Mouse (Mus musculus) heart, postnatal 0 days (tissue): ENCODE results near the gene Spc24. TPM values are rescaled to one million over a fixed set of nuclear protein-coding genes. Genes with fewer than 3 reads are reported as not detected.
A peak's percentile ranks its signal among the peaks of the same experiment; 100 is the strongest.

ENCODE experiments used
- ATAC-seq: fragments of 200-750 bp; cut with Nextera tagmentation; 2 replicates; pipeline ENCODE4 v1.8.0; 2017; ENCODE audit warnings: low read depth, moderate number of reproducible peaks, moderate library complexity; ENCODE audit not compliant: insufficient read depth
- DNase-seq: peaks from one replicate; pipeline ENCODE4 v3.0.0-alpha.2; 2016; ENCODE audit warnings: low spot score
- H3K27ac ChIP-seq: fragments of 300-500 bp; sonication (generic); 2 replicates; pipeline ENCODE4 v1.5.1; 2014; ENCODE audit warnings: low read depth, mild to moderate bottlenecking
- H3K27me3 ChIP-seq: fragments of 300-500 bp; sonication (generic); 2 replicates; pipeline ENCODE4 v1.6.1; 2014; ENCODE audit warnings: low read length, mixed read lengths; ENCODE audit not compliant: control insufficient read depth, insufficient read depth
- H3K36me3 ChIP-seq: fragments of 300-500 bp; sonication (generic); replicated peaks from 2 replicates; pipeline ENCODE4 v1.6.1; 2014; ENCODE audit warnings: low read length, mixed read lengths; ENCODE audit not compliant: control insufficient read depth, insufficient read depth
- H3K4me1 ChIP-seq: fragments of 300-500 bp; sonication (generic); 2 replicates; pipeline ENCODE4 v1.6.1; 2014; ENCODE audit warnings: antibody characterized with exemption; ENCODE audit not compliant: control insufficient read depth, insufficient read depth
- H3K4me2 ChIP-seq: fragments of 300-500 bp; sonication (generic); 2 replicates; pipeline ENCODE4 v1.6.1; 2014; ENCODE audit warnings: low read depth, mild to moderate bottlenecking, low read length, moderate library complexity
- H3K4me3 ChIP-seq: fragments of 300-500 bp; sonication (generic); 2 replicates; pipeline ENCODE4 v1.5.1; 2014; ENCODE audit warnings: low read depth, low read length
- H3K9ac ChIP-seq: fragments of 300-500 bp; sonication (generic); replicated peaks from 2 replicates; pipeline ENCODE4 v1.6.1; 2014; ENCODE audit warnings: low read depth, low read length, mixed read lengths
- H3K9me3 ChIP-seq: fragments of 300-500 bp; sonication (generic); replicated peaks from 2 replicates; pipeline ENCODE4 v1.6.1; 2016; ENCODE audit warnings: low read length; ENCODE audit not compliant: control insufficient read depth
- CTCF ChIP-seq: IDR thresholded peaks from 2 replicates; pipeline ENCODE4 v1.5.1; 2016; ENCODE audit warnings: antibody characterized with exemption, control low read depth, low read depth
- EP300 ChIP-seq: IDR thresholded peaks from 2 replicates; pipeline ENCODE4 v1.6.1; 2016; ENCODE audit warnings: antibody characterized with exemption, low read depth
- WGBS: fragments of 180-500 bp; shearing (Covaris S2); extraction: QIAGEN DNeasy Blood & Tissue Kit; methylation state at CpG from one replicate; pipeline ENCODE4 v1.1.7; 2014; 5-methylcytosine and 5-hydroxymethylcytosine counted together
- polyA plus RNA-seq: library from polyadenylated mRNA; unstranded; fragments of >200 nt; fragmentation: Nextera tagmentation; extraction: Ambion mirVana; gene quantifications from 2 replicates; pipeline ENCODE4 v1.2.1, GENCODE M21; 2015
- total RNA-seq: library from RNA; depleted of rRNA; stranded (reverse); fragments of >200 nt; gene quantifications from 2 replicates; pipeline ENCODE4 v1.2.3, GENCODE M21; 2014; ENCODE audit warnings: low replicate concordance; rRNA removed

Gene Spc24
- total RNA-seq = 22.3 and 76.0 TPM in 2 replicates
- polyA plus RNA-seq = 35.2 and 40.3 TPM in 2 replicates

DNA sequence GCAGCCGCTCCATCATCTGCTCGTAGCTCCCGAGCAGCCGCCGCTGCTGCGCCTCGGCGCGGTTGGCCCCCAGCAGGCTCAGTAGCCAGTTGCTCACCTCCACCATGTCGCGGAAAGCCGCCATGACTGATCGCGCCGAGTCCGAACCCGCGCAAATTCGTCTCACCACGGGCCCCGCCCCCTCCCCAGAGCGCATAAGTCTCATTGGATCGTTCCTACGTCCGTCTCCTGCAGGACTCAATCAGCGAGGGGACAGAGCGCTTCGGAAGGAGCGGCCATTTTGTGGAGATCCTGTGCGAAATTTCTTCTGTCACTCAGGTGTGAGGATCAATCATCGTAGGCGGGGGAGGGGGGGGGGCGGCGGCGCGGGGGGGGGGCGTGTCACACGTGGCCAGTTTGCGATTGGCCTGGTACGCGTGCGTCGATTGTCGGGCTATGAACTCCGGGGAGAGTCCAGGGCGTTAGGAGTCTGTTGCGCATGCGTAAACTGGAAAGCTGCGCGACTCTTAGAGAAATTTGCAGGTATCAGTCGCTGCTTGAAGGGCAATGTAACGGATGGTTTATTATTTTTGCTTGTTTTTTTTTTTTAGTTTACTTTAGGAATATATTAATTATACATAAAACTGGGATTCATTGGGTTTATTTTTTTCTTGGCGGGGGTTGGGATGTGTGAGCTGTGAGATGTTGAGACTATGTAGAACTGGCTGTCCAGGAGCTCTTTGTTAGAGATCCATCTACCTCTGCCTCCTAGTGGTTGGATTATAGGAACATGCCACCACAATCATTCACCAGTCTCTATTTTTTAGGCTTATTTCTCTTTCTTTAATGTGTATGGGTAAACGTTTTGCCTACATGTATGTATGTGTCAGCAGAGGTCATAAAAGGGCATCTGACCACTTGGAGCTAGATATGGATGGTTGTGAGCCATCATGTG, at the start of gene Spc24:
Gene Spc24 (minus strand): TSS at position 149 of the 934 bp plus-strand sequence.
- Histone ChIP-seq H3K9ac (peak within 1 kb of the TSS; percentile 65), H3K4me2 (peak within 1 kb of the TSS; percentile 97), H3K36me3 (peaks cover 5% of the 10 kb centered on the region; the same call in 1 of the 2 replicates), H3K4me3 (peak within 1 kb of the TSS; percentile 80), H3K4me1 (peaks cover 23% of the 10 kb centered on the region; the same call in 1 of the 2 replicates), H3K27me3 (no peaks in the 10 kb centered on the region), H3K9me3 (no peaks in the 10 kb centered on the region), H3K27ac (peak within 1 kb of the TSS; percentile 69)
- TF ChIP-seq EP300 (no peak), CTCF (peak; percentile 51)
- peak; percentile 94 for ATAC-seq
- peak; percentile 96 for DNase-seq
- WGBS = under 1% methylated on average over 54 of the region's 54 CpGs

DNA sequence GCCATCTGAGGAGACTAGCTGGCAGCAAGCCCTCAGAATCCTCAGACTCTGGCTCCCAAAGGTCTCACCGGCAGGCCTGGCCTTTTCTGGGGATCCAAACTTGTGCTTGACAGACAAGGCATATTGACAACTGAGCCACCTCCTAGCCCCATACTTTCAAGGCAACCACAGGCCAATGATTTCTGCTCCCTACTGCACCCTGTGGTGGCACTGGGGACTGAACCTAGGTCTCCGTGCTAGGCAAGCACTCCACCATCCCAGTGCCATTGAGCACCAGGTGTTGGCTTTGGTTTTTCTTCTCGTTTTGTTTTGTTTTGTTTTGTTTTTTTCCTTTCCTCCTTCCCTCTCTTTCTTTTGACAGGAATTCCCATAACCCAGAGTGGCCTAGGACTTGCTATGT, 48.5 kb upstream of the Spc24 start:
- no peak for ATAC-seq
- no peak overlapping the region for H3K4me2 ChIP-seq

DNA sequence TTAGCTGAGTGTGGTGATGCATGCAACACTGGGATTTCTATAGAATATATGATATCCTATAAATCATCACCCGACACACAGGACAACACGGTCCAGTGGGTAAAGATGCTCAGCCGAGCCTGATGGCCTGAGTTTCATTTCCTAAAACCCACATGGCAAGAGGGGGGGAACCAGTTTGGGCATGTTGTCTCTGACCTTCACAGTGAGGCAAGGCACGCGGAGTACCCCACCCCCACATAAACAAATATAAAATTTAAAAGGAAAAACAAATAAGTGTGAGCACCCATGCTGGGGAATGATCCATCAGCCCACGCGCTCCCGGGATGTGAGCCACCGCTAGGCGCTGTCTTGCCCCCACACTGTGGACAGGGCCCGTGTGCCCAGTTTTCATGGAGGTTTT, 46.9 kb upstream of the Spc24 start:
- H3K27me3 ChIP-seq = no peaks in the 10 kb centered on the region
- WGBS = 87% methylated on average over 11 of the region's 11 CpGs

More for the DNA sequence above, 48.5 kb upstream of the Spc24 start:
- no peaks in the 10 kb centered on the region for H3K4me1 ChIP-seq
- TF ChIP-seq CTCF (peak; percentile 47), EP300 (no peak)
- no peaks in the 10 kb centered on the region for H3K27me3 ChIP-seq
- H3K9me3 ChIP-seq = no peaks in the 10 kb centered on the region
- no peak overlapping the region for H3K9ac ChIP-seq
- no peaks in the 10 kb centered on the region for H3K36me3 ChIP-seq
- no peak for DNase-seq
- no peak overlapping the region for H3K4me3 ChIP-seq
- no peak overlapping the region for H3K27ac ChIP-seq
- 47% methylated on average over 3 of the region's 3 CpGs for WGBS

GRCm38 (mm10) chr9:21806363-21806762, 46.3 kb upstream of the Spc24 start:
- Histone ChIP-seq H3K27ac (no peak overlapping the region), H3K27me3 (no peaks in the 10 kb centered on the region), H3K9me3 (no peaks in the 10 kb centered on the region), H3K9ac (no peak overlapping the region), H3K4me3 (no peak overlapping the region), H3K4me2 (no peak overlapping the region), H3K4me1 (no peaks in the 10 kb centered on the region), H3K36me3 (no peaks in the 10 kb centered on the region; the same call in 1 of the 2 replicates)
- 52% methylated on average over 3 of the region's 3 CpGs for WGBS
- DNase-seq = no peak
- no peak for ATAC-seq
- TF ChIP-seq CTCF (no peak), EP300 (no peak)

More for the DNA sequence above, 46.9 kb upstream of the Spc24 start:
- Histone ChIP-seq H3K9me3 (no peaks in the 10 kb centered on the region), H3K4me3 (no peak overlapping the region), H3K4me1 (no peaks in the 10 kb centered on the region), H3K36me3 (no peaks in the 10 kb centered on the region; the same call in 1 of the 2 replicates), H3K27ac (no peak overlapping the region), H3K4me2 (no peak overlapping the region), H3K9ac (no peak overlapping the region)
- TF ChIP-seq EP300 = no peak
- no peak for TF ChIP-seq CTCF
- ATAC-seq = no peak
- no peak for DNase-seq

DNA sequence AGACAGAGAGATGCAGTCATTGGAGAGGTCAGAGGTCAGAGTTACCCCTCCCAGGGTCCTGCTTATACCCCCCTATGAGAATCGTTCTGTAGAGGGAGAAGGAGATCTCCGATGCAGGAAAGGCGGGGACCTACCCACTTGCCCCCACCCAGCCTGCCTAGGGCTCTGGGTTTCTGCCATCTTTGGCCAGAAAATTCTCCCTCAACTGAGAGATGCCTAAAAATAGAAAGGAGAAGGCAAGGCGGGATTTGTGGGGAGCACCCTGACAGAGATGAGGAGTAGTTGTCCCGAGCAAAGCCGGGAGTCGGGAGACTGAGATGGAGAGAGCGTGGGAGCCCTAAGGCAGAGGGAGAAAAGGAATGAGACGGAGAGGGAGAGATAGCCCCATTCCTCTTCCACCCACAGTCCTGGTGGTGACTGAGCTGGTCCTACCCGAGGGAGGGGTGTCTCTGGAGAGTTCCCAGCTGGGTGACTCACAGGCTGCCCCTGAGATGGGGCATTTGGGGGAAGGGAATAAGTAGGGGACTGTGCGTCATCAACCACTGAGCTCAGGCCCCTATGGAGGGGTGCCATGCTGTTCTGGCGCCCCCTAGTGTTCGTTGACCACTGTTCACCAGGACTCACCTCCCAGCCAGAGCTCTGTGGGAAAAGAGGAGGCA, 44.0 kb upstream of the Spc24 start:
- Histone ChIP-seq H3K27ac (peak overlapping the region; percentile 76), H3K4me1 (no peaks in the 10 kb centered on the region), H3K4me3 (peak overlapping the region; percentile 27), H3K4me2 (peak overlapping the region; percentile 50), H3K27me3 (no peaks in the 10 kb centered on the region), H3K9ac (0 out of 2 replicates have a peak overlapping the region, but pooled peaks have one; percentile 8), H3K9me3 (no peaks in the 10 kb centered on the region), H3K36me3 (no peaks in the 10 kb centered on the region; the same call in 1 of the 2 replicates)
- DNase-seq = peak; percentile 96
- peak; percentile 94 for ATAC-seq
- WGBS = 20% methylated on average over 13 of the region's 13 CpGs
- TF ChIP-seq EP300 (peak; percentile 66; the same call in 1 of the 2 replicates), CTCF (peak; percentile 95)
